Mouse (Mus musculus) testis, postnatal 14 days (tissue): ENCODE results near the gene Col6a3.
A peak's percentile ranks its signal among the peaks of the same experiment; 100 is the strongest.

Experiments
- DNase-seq: peaks from one replicate; pipeline ENCODE4 v3.0.0; 2021; ENCODE audit warnings: low spot score

The Col6a3 gene

GRCm38 (mm10) chr1:90723325-90723724 lies 120.4 kb downstream of the Col6a3 start:
- no peak for DNase-seq

- no peak for DNase-seq
Measured at GRCm38 (mm10) chr1:90722021-90722420, 121.8 kb downstream of the Col6a3 start.

- peak; percentile 14 for DNase-seq
Measured at GRCm38 (mm10) chr1:90720610-90721241, 123.0 kb downstream of the Col6a3 start.

DNA sequence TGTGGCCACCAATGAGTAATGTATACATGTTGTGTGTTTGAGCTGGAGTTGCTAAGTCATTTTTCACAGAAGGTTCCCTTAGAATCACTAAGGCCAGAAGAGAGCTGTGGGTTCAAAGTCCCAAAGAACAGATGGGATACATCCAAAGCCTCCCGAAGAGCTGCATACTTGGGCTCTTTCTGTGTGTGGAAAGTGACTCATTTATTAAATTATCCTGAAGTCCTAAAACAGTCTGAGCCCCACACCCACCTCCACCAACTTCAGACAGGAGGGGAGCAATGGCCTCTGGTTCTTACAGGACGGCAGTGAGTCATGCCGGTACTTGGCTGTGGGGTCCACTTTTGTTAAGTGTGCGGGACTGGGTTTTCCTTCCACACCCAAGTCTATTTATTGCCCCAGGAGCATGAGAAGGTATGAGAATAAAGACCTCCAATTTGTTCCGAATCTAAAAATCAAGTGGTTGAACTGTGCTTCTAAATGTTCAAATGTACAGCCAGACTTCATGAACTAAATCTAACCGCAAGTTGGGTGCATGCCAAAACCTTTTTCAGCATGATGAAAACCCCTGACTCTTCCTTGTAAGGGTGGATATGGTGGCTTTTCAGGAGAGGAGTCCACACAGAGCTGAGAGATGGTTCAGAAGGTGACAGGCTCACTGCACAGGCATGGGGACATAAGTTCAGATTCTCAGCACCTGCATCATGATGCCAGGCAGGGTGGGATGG lies 124.8 kb downstream of the Col6a3 start:
- no peak for DNase-seq

- no peak for DNase-seq
Measured at GRCm38 (mm10) chr1:90716258-90716657, 127.5 kb downstream of the Col6a3 start.
